Mouse (Mus musculus) kidney, adult 2 months (tissue): ENCODE measurements around the gene Bahd1.

Experiments
- CTCF ChIP-seq: fragments of 200-500 bp; conservative IDR thresholded peaks from 2 replicates; pipeline ENCODE4 v1.5.1; 2011; ENCODE audit warnings: low read depth, mild to moderate bottlenecking, control low read depth, low read length, moderate library complexity, mixed read lengths; ENCODE audit not compliant: insufficient read depth, insufficient read length
- POLR2A ChIP-seq: fragments of 200-500 bp; IDR thresholded peaks from one replicate; pipeline ENCODE4 v1.6.1; 2011; ENCODE audit warnings: low read depth, low read length, control low read depth

DNA sequence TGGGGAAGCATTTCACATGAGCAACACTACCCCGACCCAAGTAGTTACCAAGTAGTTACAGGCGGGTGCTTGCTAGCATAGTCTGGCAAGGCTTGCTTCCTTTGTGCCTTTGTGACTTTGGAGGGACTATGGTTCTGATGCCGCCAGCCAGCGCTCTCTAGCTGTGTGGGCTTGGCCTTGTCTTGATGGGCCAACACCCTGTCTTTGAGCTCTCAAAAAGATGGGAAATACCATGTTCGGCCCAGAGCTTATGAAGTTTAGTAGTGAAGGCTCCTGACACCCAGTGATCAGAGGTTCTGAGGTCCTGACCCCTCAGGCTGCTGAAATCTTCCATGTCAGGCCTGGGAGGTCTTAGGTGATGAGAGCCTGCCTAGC lies 5.9 kb downstream of the Bahd1 start:
- TF ChIP-seq CTCF = no peak
- TF ChIP-seq POLR2A = no peak
